Mouse (Mus musculus): ENCODE results near the gene Gipc1. TPM values are rescaled to one million over a fixed set of nuclear protein-coding genes. Genes with fewer than 3 reads are reported as not detected.

Gene Gipc1
- polyA plus RNA-seq, 1 experiment = 58.6 TPM

DNA sequence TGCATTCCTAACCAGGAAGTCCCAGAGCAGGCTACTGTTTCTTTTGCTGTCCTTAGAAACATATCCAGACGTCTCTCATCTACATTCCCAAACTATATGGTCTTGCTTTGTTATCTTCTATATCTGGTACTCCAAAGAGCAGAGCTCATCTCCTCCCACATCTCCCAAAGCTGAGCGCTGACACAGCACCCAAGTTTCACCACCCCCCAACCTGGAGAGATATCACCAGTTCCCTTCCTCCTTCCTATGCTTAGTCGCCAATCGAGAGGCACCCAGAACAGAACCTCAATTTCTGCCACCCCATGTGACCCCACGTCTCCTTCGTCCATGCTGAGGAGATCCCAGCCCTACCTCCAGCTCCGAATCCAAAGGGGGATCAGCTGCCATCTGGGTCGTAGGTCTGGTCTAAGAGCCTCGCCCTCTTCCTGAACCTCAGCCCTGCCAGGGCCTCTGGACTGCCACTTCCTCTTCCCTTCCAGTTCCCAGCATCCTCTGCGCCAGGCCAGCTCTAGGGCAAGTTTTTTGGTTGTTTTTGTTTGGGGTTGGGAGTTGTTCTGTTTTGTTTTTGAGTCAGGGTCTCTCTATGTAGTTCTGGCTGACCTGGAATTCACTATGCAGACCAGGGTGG is 41.2 kb downstream of the Gipc1 start:
- TF ChIP-seq CTCF (IDR thresholded peaks at IDR 0.05; ENCODE audit: insufficient read depth, low read length) (no peak), POLR2A (IDR thresholded peaks at IDR 0.05; ENCODE audit: borderline replicate concordance, extremely low read depth, low read depth, low read length) (no peak)
- 50% methylated on average over 10 of the region's 10 CpGs for WGBS
- Histone ChIP-seq H3K4me1 (ENCODE audit: control insufficient read depth, insufficient read depth, low read length) (peaks cover 27% of the 10 kb centered on the region), H3K4me3 (replicated peaks; ENCODE audit: extremely low read depth, low read depth, low read length) (peak overlapping the region; percentile 31)
- DNase-seq = peak; percentile 26

DNA sequence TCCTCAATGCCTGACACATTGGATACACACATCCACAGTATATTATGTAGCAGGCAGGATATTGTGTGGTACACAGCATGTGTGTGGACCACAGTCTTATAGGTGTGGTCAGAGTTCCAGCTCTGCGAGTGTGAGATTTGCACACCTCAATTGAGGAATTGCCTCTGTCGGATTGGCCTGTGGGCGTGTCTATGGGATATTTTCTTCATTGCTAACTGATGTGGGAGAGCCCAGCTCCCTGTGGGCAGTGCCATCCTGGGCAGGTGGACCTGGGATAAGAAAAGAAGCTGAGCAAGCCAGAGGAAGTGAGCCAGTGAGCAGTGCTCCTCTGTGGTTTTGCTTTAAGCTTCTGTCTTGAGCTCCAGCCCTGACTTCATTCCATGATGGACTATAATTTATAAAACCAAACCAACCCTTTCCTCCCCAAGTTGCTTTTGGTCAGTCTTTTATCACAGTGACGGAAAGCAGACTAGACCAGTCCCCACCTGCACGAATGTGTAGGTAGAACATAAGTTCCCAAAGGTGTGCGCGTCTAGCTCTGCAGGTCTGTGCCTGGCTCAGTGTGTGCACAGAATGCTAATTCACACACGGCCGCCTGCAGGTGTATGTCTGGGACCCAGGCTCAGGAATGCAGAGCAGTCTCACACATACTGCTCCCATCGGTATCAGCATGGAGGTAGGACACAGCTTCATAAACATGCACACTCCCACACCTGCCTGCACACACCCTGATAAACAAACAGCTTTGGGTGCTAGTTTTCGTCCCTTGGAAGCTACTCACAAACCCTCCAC is 42.1 kb downstream of the Gipc1 start:
- WGBS = 66% methylated on average over 11 of the region's 11 CpGs
- no peak for DNase-seq
- peaks cover 27% of the 10 kb centered on the region for H3K4me1 ChIP-seq (ENCODE audit: control insufficient read depth, insufficient read depth, low read length)
- H3K4me3 ChIP-seq (replicated peaks; ENCODE audit: extremely low read depth, low read depth, low read length) = no peak overlapping the region
- TF ChIP-seq CTCF (IDR thresholded peaks at IDR 0.05; ENCODE audit: insufficient read depth, low read length) (no peak), POLR2A (IDR thresholded peaks at IDR 0.05; ENCODE audit: borderline replicate concordance, extremely low read depth, low read depth, low read length) (no peak)

DNA sequence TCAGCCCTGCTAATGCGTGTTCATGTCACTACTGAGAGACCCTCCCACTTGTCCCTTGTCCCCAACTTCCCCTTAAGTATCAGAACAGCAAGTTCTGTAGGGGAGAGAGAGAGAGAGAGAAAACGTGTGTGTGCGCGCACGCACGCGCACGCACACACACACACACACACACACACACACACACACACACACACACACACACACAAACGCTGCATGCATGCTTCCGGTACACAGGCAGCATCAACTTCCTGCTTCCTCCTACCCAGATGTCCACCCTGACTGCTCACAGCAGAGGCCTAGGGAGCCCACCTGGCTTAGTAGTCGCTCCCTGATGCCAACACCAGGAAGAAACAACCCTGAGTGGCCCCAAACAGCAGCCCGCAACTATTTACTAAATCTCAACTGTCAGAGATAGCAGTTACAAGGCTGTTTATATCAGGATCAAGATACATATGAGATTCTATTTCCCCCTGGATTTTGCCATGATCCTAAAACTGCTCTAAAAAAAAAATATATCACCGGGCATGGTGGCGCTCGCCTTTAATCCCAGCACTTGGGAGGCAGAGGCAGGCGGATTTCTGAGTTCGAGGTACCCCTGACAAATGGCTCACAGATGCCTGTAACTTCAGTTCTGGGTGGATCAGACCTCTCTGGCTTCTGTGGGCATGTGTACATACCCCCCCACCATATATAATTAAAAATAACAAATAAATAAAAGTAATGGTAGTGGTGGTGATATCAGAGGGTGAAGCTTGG is 43.1 kb downstream of the Gipc1 start:
- DNase-seq = no peak

GRCm38 (mm10) chr8:83697374-83698220 is 45.1 kb downstream of the Gipc1 start:
- TF ChIP-seq CTCF (IDR thresholded peaks at IDR 0.05; ENCODE audit: insufficient read depth, low read length) (no peak), POLR2A (IDR thresholded peaks at IDR 0.05; ENCODE audit: borderline replicate concordance, extremely low read depth, low read depth, low read length) (peak; percentile 60; the same call in 1 of the 2 replicates)
- H3K4me1 ChIP-seq (ENCODE audit: control insufficient read depth, insufficient read depth, low read length) = peaks cover 27% of the 10 kb centered on the region
- peak; percentile 69 for DNase-seq
- H3K4me3 ChIP-seq (replicated peaks; ENCODE audit: extremely low read depth, low read depth, low read length) = peak overlapping the region; percentile 74
- WGBS = 19% methylated on average over 19 of the region's 19 CpGs

More for the DNA sequence above, 43.1 kb downstream of the Gipc1 start:
- 60% methylated on average over 17 of the region's 17 CpGs for WGBS
- no peak overlapping the region for H3K4me3 ChIP-seq (replicated peaks; ENCODE audit: extremely low read depth, low read depth, low read length)
- TF ChIP-seq CTCF (IDR thresholded peaks at IDR 0.05; ENCODE audit: insufficient read depth, low read length) (no peak), POLR2A (IDR thresholded peaks at IDR 0.05; ENCODE audit: borderline replicate concordance, extremely low read depth, low read depth, low read length) (no peak)
- peaks cover 27% of the 10 kb centered on the region for H3K4me1 ChIP-seq (ENCODE audit: control insufficient read depth, insufficient read depth, low read length)

DNA sequence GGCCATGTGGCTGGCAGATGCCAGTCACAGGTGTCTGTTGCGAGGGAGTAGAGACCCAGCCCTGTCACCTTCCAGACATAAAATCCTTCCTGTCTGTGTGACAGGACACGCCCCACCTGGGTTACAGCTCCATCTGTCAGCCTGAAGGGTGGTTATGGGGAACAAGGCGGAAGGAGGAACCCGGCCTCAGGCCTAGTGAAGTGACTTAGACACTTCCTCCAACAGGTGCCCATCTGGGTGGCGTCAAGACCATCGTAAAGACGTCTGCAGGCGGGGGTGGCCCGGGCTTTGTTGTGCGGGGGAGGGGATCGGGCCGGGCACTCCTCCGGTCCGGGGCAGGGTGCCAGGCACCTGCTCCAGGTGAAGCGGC is 45.8 kb downstream of the Gipc1 start:
- under 1% methylated on average over 15 of the region's 15 CpGs for WGBS
- peak; percentile 67 for DNase-seq

DNA sequence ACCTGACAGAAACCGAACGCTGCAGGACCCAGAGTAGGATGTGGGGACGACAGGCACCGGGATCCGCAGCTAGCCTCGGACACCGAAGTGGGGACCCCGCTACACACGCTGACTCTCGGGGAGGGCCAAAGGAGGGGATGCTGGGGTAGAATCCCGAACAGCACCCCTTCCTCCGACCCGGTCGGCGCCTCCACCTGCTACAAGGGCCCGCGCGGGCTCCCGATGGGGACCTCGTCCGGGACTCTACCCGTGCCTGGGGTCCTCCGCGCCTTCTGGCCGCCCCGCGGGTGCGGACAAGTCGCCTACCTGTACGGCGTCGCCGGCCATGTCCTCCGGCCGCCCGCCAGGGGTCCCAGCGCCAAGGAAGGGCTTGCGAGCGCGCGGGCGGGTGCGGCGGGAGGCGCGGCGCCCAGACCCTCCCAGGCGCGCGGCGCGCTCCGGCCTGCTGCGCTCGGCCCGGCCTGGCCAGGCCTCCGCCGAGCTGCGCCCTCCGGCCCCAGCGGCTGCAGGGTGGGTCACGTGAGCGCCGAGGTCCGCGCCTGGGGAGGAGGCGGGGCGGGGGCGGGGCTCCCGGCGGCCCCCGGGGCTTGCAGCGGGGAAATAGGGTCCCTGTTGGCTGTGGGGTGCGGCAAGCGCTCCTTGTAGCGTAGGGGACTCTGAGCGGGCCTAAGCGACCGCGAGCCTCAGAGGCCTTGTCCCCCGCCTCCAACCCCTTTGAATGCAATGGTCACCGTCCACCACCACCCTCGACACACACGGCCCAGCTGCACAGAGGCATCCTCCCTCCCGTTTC is 46.4 kb downstream of the Gipc1 start, which contains the start of gene Pkn1:
TSS of gene Pkn1 (minus strand) at position 519 of the 793 bp plus-strand sequence.
- under 1% methylated on average over 78 of the region's 85 CpGs for WGBS
- TF ChIP-seq CTCF (IDR thresholded peaks at IDR 0.05; ENCODE audit: insufficient read depth, low read length) (no peak), POLR2A (IDR thresholded peaks at IDR 0.05; ENCODE audit: borderline replicate concordance, extremely low read depth, low read depth, low read length) (peak; percentile 74)
- H3K4me1 ChIP-seq (ENCODE audit: control insufficient read depth, insufficient read depth, low read length) = peaks cover 25% of the 10 kb centered on the region
- peak; percentile 71 for DNase-seq
- peak within 1 kb of the TSS; percentile 74 for H3K4me3 ChIP-seq (replicated peaks; ENCODE audit: extremely low read depth, low read depth, low read length)

More for the DNA sequence above, 45.8 kb downstream of the Gipc1 start:
- Histone ChIP-seq H3K4me3 (replicated peaks; ENCODE audit: extremely low read depth, low read depth, low read length) (peak overlapping the region; percentile 74), H3K4me1 (ENCODE audit: control insufficient read depth, insufficient read depth, low read length) (peaks cover 27% of the 10 kb centered on the region)
- TF ChIP-seq POLR2A (IDR thresholded peaks at IDR 0.05; ENCODE audit: borderline replicate concordance, extremely low read depth, low read depth, low read length) = no peak
- no peak for TF ChIP-seq CTCF (IDR thresholded peaks at IDR 0.05; ENCODE audit: insufficient read depth, low read length)

DNA sequence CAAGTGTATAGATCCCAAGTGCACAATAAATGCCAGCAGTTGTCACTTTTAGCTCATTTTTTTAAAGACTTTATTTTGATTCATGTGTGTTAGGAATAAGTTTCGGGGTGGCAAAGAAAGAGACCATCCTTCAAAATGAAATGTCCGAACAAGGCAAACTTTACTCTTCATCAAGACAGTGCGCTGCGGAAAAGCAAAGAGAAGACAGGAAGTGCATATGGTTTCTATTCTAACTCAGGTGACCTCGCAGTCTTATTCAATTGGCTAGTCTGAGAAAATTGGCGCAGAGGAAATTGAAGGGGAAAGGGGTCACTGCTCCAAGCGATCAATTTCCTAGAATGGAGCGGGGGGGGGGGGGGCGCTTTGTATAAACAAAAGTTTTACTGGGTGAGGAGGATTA is 47.1 kb downstream of the Gipc1 start:
- DNase-seq = no peak
- no peak for TF ChIP-seq POLR2A (IDR thresholded peaks at IDR 0.05; ENCODE audit: borderline replicate concordance, extremely low read depth, low read depth, low read length)
- no peak for TF ChIP-seq CTCF (IDR thresholded peaks at IDR 0.05; ENCODE audit: insufficient read depth, low read length)
- peaks cover 22% of the 10 kb centered on the region for H3K4me1 ChIP-seq (ENCODE audit: control insufficient read depth, insufficient read depth, low read length)
- peak overlapping the region; percentile 74 for H3K4me3 ChIP-seq (replicated peaks; ENCODE audit: extremely low read depth, low read depth, low read length)
- WGBS = 14% methylated on average over 9 of the region's 9 CpGs

DNA sequence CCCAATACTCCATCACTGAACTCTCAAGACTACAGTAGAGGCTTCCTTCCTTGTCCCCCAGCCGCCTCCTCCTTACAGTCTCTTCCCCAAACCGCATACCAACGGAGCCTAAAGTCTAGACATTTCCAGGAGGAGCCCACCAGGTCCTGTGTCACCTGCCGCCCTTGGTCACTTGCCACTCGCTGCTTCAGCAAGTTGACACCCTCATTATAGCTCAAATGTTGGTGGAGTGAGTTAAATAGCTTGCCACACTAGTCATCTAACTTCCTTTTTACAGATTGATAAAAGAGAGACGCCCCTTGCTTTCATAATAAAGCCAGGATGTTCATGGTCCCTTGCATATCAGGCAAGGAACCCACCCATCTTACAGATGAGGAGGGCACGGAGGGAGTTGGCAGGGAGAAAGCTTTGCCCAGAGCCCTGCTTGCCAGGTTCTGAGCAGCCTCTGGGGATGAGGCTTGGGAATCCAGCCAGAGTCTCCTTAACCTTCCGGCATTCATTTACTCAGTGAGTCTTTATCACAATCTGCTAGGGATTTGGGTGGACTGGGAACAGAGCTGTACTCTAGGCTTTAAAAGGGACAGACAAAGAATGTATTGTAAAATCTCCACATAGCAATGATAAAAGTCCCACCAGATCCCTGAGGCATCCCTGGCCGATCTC is 48.1 kb downstream of the Gipc1 start:
- no peak for DNase-seq
- Histone ChIP-seq H3K4me1 (ENCODE audit: control insufficient read depth, insufficient read depth, low read length) (peaks cover 12% of the 10 kb centered on the region), H3K4me3 (replicated peaks; ENCODE audit: extremely low read depth, low read depth, low read length) (no peak overlapping the region)
- WGBS = 64% methylated on average over 9 of the region's 9 CpGs
- no peak for TF ChIP-seq CTCF (IDR thresholded peaks at IDR 0.05; ENCODE audit: insufficient read depth, low read length)
- TF ChIP-seq POLR2A (IDR thresholded peaks at IDR 0.05; ENCODE audit: borderline replicate concordance, extremely low read depth, low read depth, low read length) = no peak

All from lung, adult 2 months (tissue).